Mouse (Mus musculus): ENCODE measurements at regions not wholly inside any gene's neighbourhood (a gene's known extent, or its start where the extent isn't known, plus 50 kb on each side); places are given as distances from the start of the nearest gene placed in this dataset.

GRCm38 (mm10) chr13:71084301-71084700 is 242.7 kb upstream of the Adamts16 start:
- no peak for TF ChIP-seq GATA2 (IDR thresholded peaks at IDR 0.05; ENCODE audit: borderline replicate concordance, low read depth, low read length)
- TF ChIP-seq CTCF (IDR thresholded peaks at IDR 0.05; ENCODE audit: low read depth, low read length), result no peak

Data from G1E (cell line).